10 mouse cellular contexts compared by ENCODE assay signal in the genomic region with DNA sequence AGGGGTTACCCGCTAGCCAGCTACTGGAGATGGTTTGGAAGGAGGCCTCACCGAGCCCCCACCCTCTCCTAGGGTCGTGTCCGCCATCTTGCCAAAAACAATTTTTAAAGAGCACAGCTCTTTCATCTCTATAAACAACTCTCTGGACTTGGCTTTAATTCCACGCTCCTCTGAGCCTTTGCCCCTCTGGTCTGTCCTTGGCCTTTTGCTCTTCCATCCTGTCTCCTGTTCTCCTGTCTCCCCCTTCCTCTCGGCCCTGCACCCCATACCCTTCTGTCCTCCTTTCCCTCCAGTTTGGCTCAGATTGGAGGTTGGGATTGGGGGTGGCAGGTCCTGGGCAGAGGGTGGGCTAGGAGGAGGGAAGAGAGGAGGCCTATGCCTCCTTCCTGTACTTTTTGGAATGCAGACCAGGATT. TPM values are rescaled to one million over a fixed set of nuclear protein-coding genes. Genes with fewer than 3 reads are reported as not detected.
DNase-seq lines count a peak whose midpoint lies in the region; ATAC-seq lines count a peak whose summit lies in the region.
"Had no signal": no experiment of that assay in that cellular context is flagged by ENCODE, and none has a peak within 500 bp of the region (broad histone marks: within the 10 kb centered on the region; RNA-seq: fewer than 3 reads in every experiment).

No protein-coding gene starts in this region.

- no peaks in the 10 kb centered on the region for H3K27me3 ChIP-seq in kidney, embryonic 16.5 days (ENCODE audit: insufficient read depth, low read length)
- H3K27me3 ChIP-seq in embryonic facial prominence, embryonic 11.5 days (ENCODE audit: control insufficient read depth, insufficient read depth, low read length), result no peaks in the 10 kb centered on the region
- H3K27me3 ChIP-seq in hindbrain, embryonic 15.5 days, result no peaks in the 10 kb centered on the region
- peaks cover 18% of the 10 kb centered on the region for H3K27me3 ChIP-seq in midbrain, embryonic 14.5 days (ENCODE audit: control insufficient read depth, insufficient read depth, low read length)

- peak overlapping the region; percentile 67 for H3K4me3 ChIP-seq in kidney, embryonic 16.5 days (ENCODE audit: low read length)
- no peak overlapping the region; the same call in 1 of the 2 replicates for H3K4me3 ChIP-seq in embryonic facial prominence, embryonic 11.5 days (ENCODE audit: low read depth, low read length)
- H3K4me3 ChIP-seq in hindbrain, embryonic 15.5 days, result peak overlapping the region; percentile 71; the same call in 1 of the 2 replicates
- no peak overlapping the region for H3K4me3 ChIP-seq in midbrain, embryonic 14.5 days (replicated peaks; ENCODE audit: low read depth, low read length)

- H3K27ac ChIP-seq in kidney, embryonic 16.5 days (ENCODE audit: low read length), result peak overlapping the region; percentile 92
- H3K27ac ChIP-seq in embryonic facial prominence, embryonic 11.5 days (replicated peaks; ENCODE audit: low read depth, low read length), result peak overlapping the region; percentile 87
- H3K27ac ChIP-seq in hindbrain, embryonic 15.5 days (replicated peaks), result peak overlapping the region; percentile 85
- peak overlapping the region; percentile 42 for H3K27ac ChIP-seq in midbrain, embryonic 14.5 days (replicated peaks; ENCODE audit: low read depth, low read length)
- H3K27ac ChIP-seq: macrophage had no signal

- ATAC-seq in kidney, embryonic 16.5 days (ENCODE audit: low FRiP score, low TSS enrichment), result no peak
- no peak for ATAC-seq in embryonic facial prominence, embryonic 11.5 days (replicated peaks; ENCODE audit: insufficient number of reproducible peaks, low FRiP score, low TSS enrichment, low read depth)
- no peak for ATAC-seq in hindbrain, embryonic 15.5 days (ENCODE audit: low FRiP score, low read depth)
- ATAC-seq in midbrain, embryonic 14.5 days (ENCODE audit: low FRiP score, low TSS enrichment), result no peak
- ATAC-seq in frontal cortex, adult (ENCODE audit: low TSS enrichment), result no peak

- H3K36me3 ChIP-seq in kidney, embryonic 16.5 days (ENCODE audit: insufficient read depth, low read length), result peaks cover 17% of the 10 kb centered on the region; the same call in 1 of the 2 replicates
- H3K36me3 ChIP-seq in embryonic facial prominence, embryonic 11.5 days (replicated peaks; ENCODE audit: control insufficient read depth, insufficient read depth, low read depth, low read length), result no peaks in the 10 kb centered on the region; the same call in none of the 2 replicates
- no peaks in the 10 kb centered on the region for H3K36me3 ChIP-seq in hindbrain, embryonic 15.5 days
- no peaks in the 10 kb centered on the region for H3K36me3 ChIP-seq in midbrain, embryonic 14.5 days (ENCODE audit: control insufficient read depth, insufficient read depth, low read length)

- H3K4me2 ChIP-seq in kidney, embryonic 16.5 days (replicated peaks; ENCODE audit: low read depth, low read length), result peak overlapping the region; percentile 100
- H3K4me2 ChIP-seq in embryonic facial prominence, embryonic 11.5 days (ENCODE audit: low read depth, low read length), result peak overlapping the region; percentile 64
- H3K4me2 ChIP-seq in hindbrain, embryonic 15.5 days, result peak overlapping the region; percentile 98
- H3K4me2 ChIP-seq in midbrain, embryonic 14.5 days (ENCODE audit: low read length), result peak overlapping the region; percentile 86

- peak overlapping the region; percentile 82 for H3K9ac ChIP-seq in kidney, embryonic 16.5 days (replicated peaks; ENCODE audit: low read length)
- H3K9ac ChIP-seq in embryonic facial prominence, embryonic 11.5 days (replicated peaks; ENCODE audit: low read length), result peak overlapping the region; percentile 60
- H3K9ac ChIP-seq in hindbrain, embryonic 15.5 days, result peak overlapping the region; percentile 23
- H3K9ac ChIP-seq in midbrain, embryonic 14.5 days (replicated peaks; ENCODE audit: low read length), result peak overlapping the region; percentile 46; the same call in 1 of the 2 replicates

- WGBS in kidney, embryonic 16.5 days, result 16% methylated on average over 6 of the region's 6 CpGs
- WGBS in embryonic facial prominence, embryonic 11.5 days, result 20% methylated on average over 6 of the region's 6 CpGs
- 14% methylated on average over 6 of the region's 6 CpGs for WGBS in hindbrain, embryonic 15.5 days
- 34% methylated on average over 6 of the region's 6 CpGs for WGBS in midbrain, embryonic 14.5 days

- H3K4me1 ChIP-seq in kidney, embryonic 16.5 days (ENCODE audit: insufficient read depth, low read length), result peaks cover 98% of the 10 kb centered on the region
- H3K4me1 ChIP-seq in embryonic facial prominence, embryonic 11.5 days (ENCODE audit: control insufficient read depth, insufficient read depth, low read length), result peaks cover 72% of the 10 kb centered on the region
- H3K4me1 ChIP-seq in hindbrain, embryonic 15.5 days (replicated peaks), result peaks cover 99% of the 10 kb centered on the region
- peaks cover 95% of the 10 kb centered on the region for H3K4me1 ChIP-seq in midbrain, embryonic 14.5 days (ENCODE audit: control insufficient read depth, insufficient read depth, low read length)

- no peak for DNase-seq in kidney, adult 11 months
- DNase-seq in embryonic facial prominence, embryonic 11.5 days (ENCODE audit: low spot score), result no peak
- DNase-seq in midbrain, embryonic 14.5 days, result no peak
- no peak for DNase-seq in layer of hippocampus, adult 18-20 months (ENCODE audit: low spot score in 2 of 2)
- DNase-seq in spleen, adult 12 weeks (ENCODE audit: low spot score), result no peak

- H3K9me3 ChIP-seq in kidney, embryonic 16.5 days (ENCODE audit: low read length), result no peaks in the 10 kb centered on the region
- H3K9me3 ChIP-seq in embryonic facial prominence, embryonic 11.5 days (replicated peaks; ENCODE audit: control insufficient read depth, low read length), result no peaks in the 10 kb centered on the region
- no peaks in the 10 kb centered on the region for H3K9me3 ChIP-seq in hindbrain, embryonic 15.5 days
- H3K9me3 ChIP-seq in midbrain, embryonic 14.5 days (ENCODE audit: control insufficient read depth, low read length), result no peaks in the 10 kb centered on the region

RNA-seq across cellular contexts. Expression of a gene that starts 18.6 kb away (rescaled TPM):
- 0.59 TPM in 1 of 2 replicates, not detected in the other for polyA plus RNA-seq in kidney, embryonic 16.5 days (2015; fragmentation: Nextera tagmentation; extraction: Ambion mirVana)
- 0.25 and 0.43 TPM in 2 replicates for polyA plus RNA-seq in embryonic facial prominence, embryonic 11.5 days (2014; fragmentation: Nextera tagmentation; extraction: Ambion mirVana)
- polyA plus RNA-seq in hindbrain, embryonic 15.5 days (2015; fragmentation: Nextera tagmentation; extraction: Ambion mirVana), result 1.8 and 3.1 TPM in 2 replicates
- polyA plus RNA-seq in midbrain, embryonic 14.5 days (2014; fragmentation: Nextera tagmentation; extraction: Ambion mirVana), result 0.70 and 2.0 TPM in 2 replicates
- 1 to 10 TPM in 1 of 2 experiments, under 1 TPM in 1; 0.52 to 1.2 TPM for total RNA-seq in layer of hippocampus, adult 18-20 months (2021)
- polyA plus RNA-seq: erythroblast, embryonic 14.5 days; macrophage had no signal

RNA-seq across cellular contexts. Expression of a gene that starts 36.6 kb away (rescaled TPM):
- 31.4 and 32.5 TPM in 2 replicates for polyA plus RNA-seq in kidney, embryonic 16.5 days (2015; fragmentation: Nextera tagmentation; extraction: Ambion mirVana)
- polyA plus RNA-seq in embryonic facial prominence, embryonic 11.5 days (2014; fragmentation: Nextera tagmentation; extraction: Ambion mirVana), result 32.7 and 40.2 TPM in 2 replicates
- polyA plus RNA-seq in hindbrain, embryonic 15.5 days (2015; fragmentation: Nextera tagmentation; extraction: Ambion mirVana), result 11.4 and 16.8 TPM in 2 replicates
- polyA plus RNA-seq in midbrain, embryonic 14.5 days (2014; fragmentation: Nextera tagmentation; extraction: Ambion mirVana), result 8.8 and 11.0 TPM in 2 replicates
- total RNA-seq in layer of hippocampus, adult 18-20 months (2021), result 10 to 100 TPM; 18.3 to 26.6 TPM

RNA-seq across cellular contexts. Expression of a gene that starts 56.6 kb away (rescaled TPM):
- polyA plus RNA-seq in kidney, embryonic 16.5 days (2015; fragmentation: Nextera tagmentation; extraction: Ambion mirVana), result 36.2 and 38.6 TPM in 2 replicates
- 55.4 and 57.1 TPM in 2 replicates for polyA plus RNA-seq in embryonic facial prominence, embryonic 11.5 days (2014; fragmentation: Nextera tagmentation; extraction: Ambion mirVana)
- polyA plus RNA-seq in hindbrain, embryonic 15.5 days (2015; fragmentation: Nextera tagmentation; extraction: Ambion mirVana), result 5.5 and 6.0 TPM in 2 replicates
- polyA plus RNA-seq in midbrain, embryonic 14.5 days (2014; fragmentation: Nextera tagmentation; extraction: Ambion mirVana), result 2.5 and 5.6 TPM in 2 replicates
- total RNA-seq in layer of hippocampus, adult 18-20 months (2021), result under 1 TPM; 0.36 to 0.79 TPM

RNA-seq across cellular contexts. Expression of a gene that starts 59.8 kb away (rescaled TPM):
- 213 and 252 TPM in 2 replicates for polyA plus RNA-seq in kidney, embryonic 16.5 days (2015; fragmentation: Nextera tagmentation; extraction: Ambion mirVana)
- 397 and 439 TPM in 2 replicates for polyA plus RNA-seq in embryonic facial prominence, embryonic 11.5 days (2014; fragmentation: Nextera tagmentation; extraction: Ambion mirVana)
- 43.7 and 56.9 TPM in 2 replicates for polyA plus RNA-seq in hindbrain, embryonic 15.5 days (2015; fragmentation: Nextera tagmentation; extraction: Ambion mirVana)
- 24.9 and 67.9 TPM in 2 replicates for polyA plus RNA-seq in midbrain, embryonic 14.5 days (2014; fragmentation: Nextera tagmentation; extraction: Ambion mirVana)
- total RNA-seq in layer of hippocampus, adult 18-20 months (2021), result under 1 TPM; 0.52 to 0.96 TPM

Comparison
In these comparisons a context has a peak if more than half of its experiments do, and no peak if none do; other contexts are left out.
1. H3K27ac ChIP-seq: peak in every context shown above with its lines; median percentile 92 in kidney, embryonic 16.5 days; 87 in embryonic facial prominence, embryonic 11.5 days; 85 in hindbrain, embryonic 15.5 days; 42 in midbrain, embryonic 14.5 days.
2. H3K4me3 ChIP-seq: peak in kidney, embryonic 16.5 days (single experiment) and hindbrain, embryonic 15.5 days (single experiment); none in embryonic facial prominence, embryonic 11.5 days (single experiment) and midbrain, embryonic 14.5 days (single experiment).
3. H3K9ac ChIP-seq: peak in every context shown above with its lines; median percentile 82 in kidney, embryonic 16.5 days; 60 in embryonic facial prominence, embryonic 11.5 days; 46 in midbrain, embryonic 14.5 days; 23 in hindbrain, embryonic 15.5 days.
4. Peak in every context shown above with its lines, with median percentiles within 50 percentile points of each other: H3K4me2 ChIP-seq.